Mouse (Mus musculus) limb, embryonic 12.5 days (tissue): ENCODE data around the gene Gna14. TPM values are rescaled to one million over a fixed set of nuclear protein-coding genes. Genes with fewer than 3 reads are reported as not detected.

Experiments
- ATAC-seq: fragments of 200-750 bp; cut with Nextera tagmentation; 2 replicates; pipeline ENCODE4 v1.8.0; 2017; ENCODE audit warnings: low read depth, moderate TSS enrichment; ENCODE audit not compliant: insufficient number of reproducible peaks, insufficient read depth, low FRiP score, low TSS enrichment
- H3K27ac ChIP-seq: fragments of 300-500 bp; sonication (generic); 2 replicates; pipeline ENCODE4 v1.5.1; 2016; ENCODE audit warnings: mild to moderate bottlenecking, moderate library complexity
- H3K27me3 ChIP-seq: fragments of 300-500 bp; sonication (generic); 2 replicates; pipeline ENCODE4 v1.6.1; 2016; ENCODE audit warnings: mild to moderate bottlenecking, moderate library complexity
- H3K36me3 ChIP-seq: fragments of 300-500 bp; sonication (generic); 2 replicates; pipeline ENCODE4 v1.6.1; 2016; ENCODE audit warnings: mild to moderate bottlenecking, moderate library complexity
- H3K4me1 ChIP-seq: fragments of 300-500 bp; sonication (generic); replicated peaks from 2 replicates; pipeline ENCODE4 v1.6.1; 2016
- H3K4me2 ChIP-seq: fragments of 300-500 bp; sonication (generic); 2 replicates; pipeline ENCODE4 v1.6.1; 2016; ENCODE audit warnings: mild to moderate bottlenecking, moderate library complexity
- H3K4me3 ChIP-seq: fragments of 300-500 bp; sonication (generic); replicated peaks from 2 replicates; pipeline ENCODE4 v1.5.1; 2016; ENCODE audit warnings: mild to moderate bottlenecking
- H3K9ac ChIP-seq: fragments of 300-500 bp; sonication (generic); replicated peaks from 2 replicates; pipeline ENCODE4 v1.6.1; 2016; ENCODE audit warnings: mild to moderate bottlenecking, moderate library complexity
- H3K9me3 ChIP-seq: fragments of 300-500 bp; sonication (generic); 2 replicates; pipeline ENCODE4 v1.6.1; 2016; ENCODE audit warnings: mild to moderate bottlenecking, moderate library complexity
- WGBS: fragments of 180-500 bp; shearing (Covaris S2); methylation state at CpG from one replicate; pipeline ENCODE4 v1.1.7; 2016; 5-methylcytosine and 5-hydroxymethylcytosine counted together
- polyA plus RNA-seq: library from polyadenylated mRNA; unstranded; fragments of >200 nt; fragmentation: Nextera tagmentation; extraction: Ambion mirVana; gene quantifications from 2 replicates; pipeline ENCODE4 v1.2.1, GENCODE M21; 2016

Gna14 gene
- polyA plus RNA-seq, 1 experiment from 2014 or later: 0.30 TPM

DNA sequence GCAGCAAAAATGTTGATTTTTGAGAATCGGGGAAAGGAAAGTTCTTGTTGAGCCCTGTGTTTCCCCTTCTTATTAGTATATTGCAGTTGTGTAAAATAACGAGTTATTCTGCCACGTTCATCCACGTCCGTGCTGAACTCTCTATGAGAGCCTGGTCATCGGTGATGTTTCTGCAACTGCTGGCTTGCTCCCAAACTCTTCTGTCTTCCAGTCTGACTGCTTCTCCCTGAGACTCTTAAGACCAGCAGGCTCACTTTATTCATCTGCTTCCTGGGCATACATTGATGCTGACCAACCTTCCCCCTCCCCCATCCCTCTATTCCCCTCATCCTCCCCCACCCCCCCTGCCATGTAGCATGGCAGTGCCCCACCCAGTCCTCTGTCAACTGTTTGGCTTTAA, 161.7 kb downstream of the Gna14 start:
- 85% methylated on average over 6 of the region's 6 CpGs for WGBS
- H3K27ac ChIP-seq: no peak overlapping the region
- no peak overlapping the region for H3K4me3 ChIP-seq
- peaks cover 8% of the 10 kb centered on the region for H3K4me1 ChIP-seq
- H3K36me3 ChIP-seq: no peaks in the 10 kb centered on the region
- H3K27me3 ChIP-seq: peaks cover 3% of the 10 kb centered on the region; the same call in 1 of the 2 replicates
- H3K9ac ChIP-seq: no peak overlapping the region
- H3K4me2 ChIP-seq: no peak overlapping the region
- ATAC-seq: no peak
- H3K9me3 ChIP-seq: no peaks in the 10 kb centered on the region

DNA sequence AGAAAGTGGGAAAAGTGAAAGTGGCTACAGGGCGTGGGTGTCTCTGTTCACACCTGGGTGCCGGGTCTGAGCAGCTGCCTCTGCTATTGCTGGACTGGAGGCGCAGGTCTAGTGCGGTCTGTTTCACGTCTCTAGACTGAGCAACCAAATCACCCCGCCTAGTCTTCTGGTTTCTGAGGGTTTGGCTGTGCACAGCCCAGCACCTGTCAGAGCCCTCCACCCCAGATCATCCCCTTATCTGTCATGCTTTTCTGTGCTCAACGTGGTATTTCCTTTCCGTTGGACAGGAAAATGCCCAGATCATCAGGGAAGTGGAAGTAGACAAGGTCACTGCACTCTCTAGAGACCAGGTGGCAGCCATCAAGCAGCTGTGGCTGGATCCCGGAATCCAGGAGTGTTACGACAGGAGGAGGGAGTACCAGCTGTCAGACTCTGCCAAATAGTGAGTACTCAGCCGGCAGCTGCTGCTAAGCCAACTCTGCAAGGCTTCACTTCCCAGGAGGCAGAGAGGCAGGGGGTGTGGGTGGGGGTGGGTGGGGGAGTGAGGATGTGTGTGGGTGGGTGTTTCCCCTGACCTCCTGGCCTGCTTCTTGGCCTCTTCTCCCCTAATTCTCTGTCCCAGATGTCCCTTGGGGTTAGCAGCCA, 163.2 kb downstream of the Gna14 start:
- Histone ChIP-seq H3K27ac (no peak overlapping the region), H3K9me3 (no peaks in the 10 kb centered on the region), H3K27me3 (peaks cover 3% of the 10 kb centered on the region; the same call in 1 of the 2 replicates), H3K4me2 (peak overlapping the region; percentile 40), H3K9ac (no peak overlapping the region), H3K36me3 (no peaks in the 10 kb centered on the region), H3K4me1 (peaks cover 8% of the 10 kb centered on the region), H3K4me3 (no peak overlapping the region)
- WGBS: 35% methylated on average over 11 of the region's 11 CpGs
- ATAC-seq: peak; percentile 70

DNA sequence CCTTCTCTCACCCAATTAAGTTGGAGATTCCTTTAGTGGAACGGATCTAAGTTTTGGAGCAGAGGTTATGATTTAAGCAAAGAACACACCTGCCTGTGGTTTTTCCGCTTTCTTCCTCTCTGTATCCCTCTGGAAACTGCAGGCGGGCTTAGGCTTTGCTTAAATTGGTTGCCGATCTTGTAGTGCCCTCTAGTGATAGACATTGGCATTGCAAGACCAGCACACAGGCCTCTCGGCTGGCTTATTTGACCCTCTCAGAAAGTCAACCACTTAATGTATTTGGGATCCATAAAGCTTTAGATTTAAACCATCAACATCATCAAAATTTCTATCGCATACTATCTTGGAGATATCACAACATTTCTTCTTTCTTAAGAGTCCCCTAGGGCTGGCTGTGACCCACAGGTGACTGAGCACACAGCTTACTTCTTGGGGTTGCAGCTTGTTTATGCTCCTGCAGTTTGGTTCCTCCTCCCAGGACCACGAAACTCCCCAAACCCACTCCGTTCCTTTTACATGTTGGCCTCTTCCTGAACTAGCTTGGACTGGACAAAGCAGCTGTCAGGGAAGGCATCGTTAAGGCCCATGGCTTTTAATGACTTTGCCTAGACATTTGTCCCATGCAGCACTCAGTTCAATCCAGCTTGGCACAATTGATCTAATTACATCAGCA, 163.9 kb downstream of the Gna14 start:
- H3K4me2 ChIP-seq: peak overlapping the region; percentile 40
- WGBS: 15% methylated on average over 9 of the region's 9 CpGs
- ATAC-seq: peak; percentile 55; the same call in 1 of the 2 replicates

DNA sequence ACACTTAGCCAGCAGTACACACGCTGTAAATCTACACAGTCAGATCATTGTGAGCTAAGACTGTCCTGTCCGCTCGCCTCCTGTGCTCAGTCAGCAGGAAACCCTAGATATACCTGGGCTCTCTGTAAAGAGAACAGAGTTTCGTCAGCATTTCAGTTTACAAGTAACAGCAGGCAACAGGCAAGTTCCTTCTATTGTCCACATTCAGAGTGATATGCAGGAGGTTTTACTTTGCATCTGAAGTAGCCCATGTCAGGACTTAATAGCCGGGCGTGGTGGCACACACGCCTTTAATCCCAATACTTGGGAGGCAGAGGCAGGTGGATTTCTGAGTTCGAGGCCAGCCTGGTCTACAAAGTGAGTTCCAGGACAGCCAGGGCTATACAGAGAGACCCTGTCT, 166.5 kb downstream of the Gna14 start:
- Histone ChIP-seq H3K4me3 (no peak overlapping the region), H3K9me3 (no peaks in the 10 kb centered on the region), H3K27ac (no peak overlapping the region), H3K4me2 (no peak overlapping the region), H3K9ac (no peak overlapping the region), H3K36me3 (no peaks in the 10 kb centered on the region), H3K4me1 (peaks cover 8% of the 10 kb centered on the region), H3K27me3 (peaks cover 3% of the 10 kb centered on the region; the same call in 1 of the 2 replicates)
- ATAC-seq: no peak
- 85% methylated on average over 8 of the region's 8 CpGs for WGBS

More for the DNA sequence above, 163.9 kb downstream of the Gna14 start:
- Histone ChIP-seq H3K36me3 (no peaks in the 10 kb centered on the region), H3K9ac (no peak overlapping the region; the same call in 1 of the 2 replicates), H3K9me3 (no peaks in the 10 kb centered on the region), H3K27ac (no peak overlapping the region), H3K4me1 (peaks cover 8% of the 10 kb centered on the region), H3K27me3 (peaks cover 3% of the 10 kb centered on the region; the same call in 1 of the 2 replicates), H3K4me3 (no peak overlapping the region)

DNA sequence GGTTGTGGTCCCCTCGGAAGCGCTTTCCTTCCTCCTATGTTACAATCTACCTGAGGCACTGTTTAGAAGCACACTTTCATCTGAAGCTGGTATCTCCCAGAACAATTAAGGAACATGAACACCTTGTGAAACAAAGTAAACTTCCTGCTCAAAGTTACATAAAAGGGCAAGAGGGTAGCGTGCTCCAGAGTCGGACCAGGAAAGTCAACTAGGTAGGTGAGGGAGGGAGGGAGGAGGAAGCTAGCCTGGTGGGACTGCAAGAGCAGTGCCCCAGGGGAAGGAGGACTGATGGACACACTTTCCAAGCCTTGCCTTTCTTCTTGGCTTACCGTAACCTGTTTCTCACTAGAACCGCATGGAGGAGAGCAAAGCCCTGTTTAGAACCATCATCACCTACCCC, 172.1 kb downstream of the Gna14 start:
- no peak overlapping the region for H3K9ac ChIP-seq
- H3K4me1 ChIP-seq: no peaks in the 10 kb centered on the region
- H3K27ac ChIP-seq: no peak overlapping the region
- no peaks in the 10 kb centered on the region for H3K27me3 ChIP-seq
- no peaks in the 10 kb centered on the region for H3K36me3 ChIP-seq
- H3K4me3 ChIP-seq: no peak overlapping the region
- 84% methylated on average over 6 of the region's 6 CpGs for WGBS
- ATAC-seq: no peak
- H3K9me3 ChIP-seq: no peaks in the 10 kb centered on the region
- H3K4me2 ChIP-seq: no peak overlapping the region

DNA sequence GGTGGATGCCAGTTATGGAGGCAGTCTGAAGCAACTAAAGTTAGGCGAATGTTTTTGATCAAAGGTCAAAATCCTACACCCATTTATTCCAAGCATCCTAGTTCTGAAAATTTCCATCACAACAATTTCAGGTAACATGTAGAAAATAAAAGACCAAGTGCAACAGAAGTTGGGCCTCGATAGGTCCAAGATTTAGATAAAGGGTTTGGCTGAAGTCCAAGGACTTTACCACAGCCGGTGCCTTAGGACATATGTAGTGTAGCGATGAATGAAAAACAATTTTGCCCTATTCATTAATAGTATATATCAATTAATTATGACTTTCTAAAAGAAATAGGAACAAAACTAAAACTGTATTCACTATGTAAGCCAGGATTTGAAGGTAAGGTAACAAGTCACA, 187.6 kb downstream of the Gna14 start:
- Histone ChIP-seq H3K9me3 (no peaks in the 10 kb centered on the region), H3K4me2 (no peak overlapping the region), H3K27ac (no peak overlapping the region), H3K36me3 (no peaks in the 10 kb centered on the region), H3K4me3 (no peak overlapping the region), H3K27me3 (no peaks in the 10 kb centered on the region), H3K4me1 (no peaks in the 10 kb centered on the region; the same call in 1 of the 2 replicates), H3K9ac (no peak overlapping the region)
- WGBS: 90% methylated on average over 4 of the region's 4 CpGs
- ATAC-seq: no peak

DNA sequence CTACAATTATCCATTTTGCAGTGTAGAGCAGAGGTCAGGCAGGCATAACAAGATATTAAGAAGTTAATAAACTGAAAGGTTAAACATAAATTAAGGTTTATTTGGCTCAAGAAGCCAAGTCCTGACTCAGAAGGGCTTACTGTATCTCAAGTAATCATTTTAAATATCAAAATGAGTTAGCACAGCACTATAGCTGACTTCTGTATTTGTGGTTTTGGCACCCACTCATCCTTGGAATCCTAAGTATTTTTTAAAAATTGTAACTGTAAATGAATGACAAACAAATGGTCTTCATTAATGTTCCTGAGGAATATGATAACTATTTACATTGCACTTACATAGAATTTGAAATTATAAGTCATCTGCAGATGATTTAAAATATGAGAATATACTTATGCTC, 189.4 kb downstream of the Gna14 start:
- H3K36me3 ChIP-seq: no peaks in the 10 kb centered on the region
- no peak overlapping the region for H3K27ac ChIP-seq
- H3K9me3 ChIP-seq: no peaks in the 10 kb centered on the region
- H3K4me1 ChIP-seq: no peaks in the 10 kb centered on the region; the same call in 1 of the 2 replicates
- no peaks in the 10 kb centered on the region for H3K27me3 ChIP-seq
- ATAC-seq: no peak
- no peak overlapping the region for H3K9ac ChIP-seq
- H3K4me3 ChIP-seq: no peak overlapping the region
- H3K4me2 ChIP-seq: no peak overlapping the region

DNA sequence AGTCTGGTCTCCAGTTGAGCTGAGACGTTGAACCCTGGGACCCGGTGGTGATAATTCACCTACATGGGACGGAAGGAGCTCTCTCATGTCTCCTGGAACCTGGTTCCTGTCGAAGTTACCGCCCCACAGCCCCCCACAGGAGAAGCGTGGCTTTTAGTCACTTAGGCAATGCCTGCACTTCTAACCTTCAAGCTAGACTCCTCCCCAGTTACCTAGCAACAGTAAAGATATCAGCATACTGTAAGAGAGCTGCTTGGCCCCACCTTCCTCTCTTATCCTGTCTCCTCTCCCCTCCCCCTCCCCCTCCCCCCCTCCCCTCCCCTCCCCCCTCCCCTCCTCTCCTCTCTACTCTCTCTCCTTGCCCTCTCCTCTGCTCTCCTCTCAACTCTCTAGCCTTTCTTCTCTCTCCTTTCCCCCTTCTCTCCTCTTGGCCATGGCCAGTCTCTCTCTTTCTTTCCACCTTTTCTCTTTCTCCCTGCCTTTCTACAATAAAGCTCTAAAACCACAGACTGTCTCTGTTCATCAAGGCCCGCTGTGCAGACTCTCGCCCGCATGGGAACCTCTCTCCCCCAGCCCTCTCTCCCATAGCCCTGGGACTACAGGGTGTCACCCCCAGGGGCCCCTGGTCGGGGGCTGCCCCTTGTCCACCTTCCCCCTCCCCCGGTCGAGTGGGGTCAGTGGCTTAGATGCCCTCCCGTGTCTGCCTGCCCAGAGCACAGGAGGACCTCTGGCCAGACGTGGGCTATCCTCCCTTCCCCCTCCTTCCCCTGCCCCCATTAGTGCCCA, 190.2 kb downstream of the Gna14 start:
- Histone ChIP-seq H3K4me1 (no peaks in the 10 kb centered on the region; the same call in 1 of the 2 replicates), H3K9ac (no peak overlapping the region), H3K27me3 (no peaks in the 10 kb centered on the region), H3K27ac (no peak overlapping the region), H3K4me3 (no peak overlapping the region), H3K9me3 (no peaks in the 10 kb centered on the region), H3K36me3 (no peaks in the 10 kb centered on the region), H3K4me2 (no peak overlapping the region)
- no peak for ATAC-seq
- WGBS: 22% methylated on average over 14 of the region's 14 CpGs
